Mouse (Mus musculus): ENCODE results near the gene Ufd1. TPM values are rescaled to one million over a fixed set of nuclear protein-coding genes. Genes with fewer than 3 reads are reported as not detected.
"Not testable (repeated sequence)": the region's sequence is repeated elsewhere in the genome, so short reads cannot be mapped to it uniquely, and the experiment has no call there.

The Ufd1 gene
- polyA plus RNA-seq, 1 experiment from 2014 or later, result 96.4 TPM

- no peak overlapping the region for H3K27ac ChIP-seq (replicated peaks)
- no peak for DNase-seq (ENCODE audit: low spot score)
- peaks cover 100% of the 10 kb centered on the region for H3K36me3 ChIP-seq
- no peaks in the 10 kb centered on the region for H3K4me1 ChIP-seq
- H3K4me3 ChIP-seq, result no peak overlapping the region
- no peaks in the 10 kb centered on the region for H3K27me3 ChIP-seq (ENCODE audit: low read depth, poor library complexity, severe bottlenecking)
- no peaks in the 10 kb centered on the region for H3K9me3 ChIP-seq (replicated peaks)
- WGBS, result 94% methylated on average over 3 of the region's 3 CpGs
Observed at GRCm38 (mm10) chr16:18828630-18829029, 17.1 kb downstream of the Ufd1 start.

GRCm38 (mm10) chr16:18829102-18829501 lies 17.5 kb downstream of the Ufd1 start:
- Histone ChIP-seq H3K27me3 (ENCODE audit: low read depth, poor library complexity, severe bottlenecking) (no peaks in the 10 kb centered on the region), H3K4me1 (no peaks in the 10 kb centered on the region), H3K9me3 (replicated peaks) (no peaks in the 10 kb centered on the region), H3K4me3 (no peak overlapping the region), H3K36me3 (peaks cover 100% of the 10 kb centered on the region), H3K27ac (replicated peaks) (no peak overlapping the region)
- DNase-seq (ENCODE audit: low spot score), result no peak
- 95% methylated on average over 6 of the region's 6 CpGs for WGBS

GRCm38 (mm10) chr16:18833486-18833885 lies 21.9 kb downstream of the Ufd1 start:
- Histone ChIP-seq H3K36me3 (peaks cover 74% of the 10 kb centered on the region), H3K4me3 (no peak overlapping the region), H3K27me3 (ENCODE audit: low read depth, poor library complexity, severe bottlenecking) (no peaks in the 10 kb centered on the region), H3K27ac (replicated peaks) (no peak overlapping the region), H3K9me3 (replicated peaks) (no peaks in the 10 kb centered on the region), H3K4me1 (peaks cover 12% of the 10 kb centered on the region)
- DNase-seq (ENCODE audit: low spot score), result no peak
- 76% methylated on average over 2 of the region's 2 CpGs for WGBS

GRCm38 (mm10) chr16:18836073-18836467 lies 24.5 kb downstream of the Ufd1 start:
- Histone ChIP-seq H3K27me3 (ENCODE audit: low read depth, poor library complexity, severe bottlenecking) (no peaks in the 10 kb centered on the region), H3K27ac (replicated peaks) (no peak overlapping the region), H3K36me3 (peaks cover 59% of the 10 kb centered on the region), H3K9me3 (replicated peaks) (no peaks in the 10 kb centered on the region), H3K4me1 (peaks cover 12% of the 10 kb centered on the region), H3K4me3 (peak overlapping the region; percentile 91)
- WGBS, result 28% methylated on average over 3 of the region's 3 CpGs
- DNase-seq (ENCODE audit: low spot score), result no peak

- peaks cover 12% of the 10 kb centered on the region for H3K4me1 ChIP-seq
- DNase-seq (ENCODE audit: low spot score), result peak; percentile 84
- H3K9me3 ChIP-seq (replicated peaks), result no peaks in the 10 kb centered on the region
- H3K4me3 ChIP-seq, result peak within 1 kb of the TSS; percentile 91
- peak within 1 kb of the TSS; percentile 86 for H3K27ac ChIP-seq (replicated peaks)
- peaks cover 54% of the 10 kb centered on the region for H3K36me3 ChIP-seq
- WGBS, result under 1% methylated on average over 46 of the region's 46 CpGs
- no peaks in the 10 kb centered on the region for H3K27me3 ChIP-seq (ENCODE audit: low read depth, poor library complexity, severe bottlenecking)
Observed at GRCm38 (mm10) chr16:18836468-18837208, 25.1 kb downstream of the Ufd1 start, which contains the start of the genes 2510002D24Rik and Gm28539. Gene 2510002D24Rik, plus strand, starts transcription at chr16:18836578. Gene Gm28539, plus strand, starts transcription at chr16:18836584.

GRCm38 (mm10) chr16:18838346-18838745 lies 26.8 kb downstream of the Ufd1 start:
- H3K27ac ChIP-seq (replicated peaks), result no peak overlapping the region
- H3K36me3 ChIP-seq, result peaks cover 37% of the 10 kb centered on the region
- peaks cover 12% of the 10 kb centered on the region for H3K4me1 ChIP-seq
- H3K27me3 ChIP-seq (ENCODE audit: low read depth, poor library complexity, severe bottlenecking), result no peaks in the 10 kb centered on the region
- no peak for DNase-seq (ENCODE audit: low spot score)
- WGBS, result 95% methylated on average over 4 of the region's 4 CpGs
- no peak overlapping the region for H3K4me3 ChIP-seq
- no peaks in the 10 kb centered on the region for H3K9me3 ChIP-seq (replicated peaks)

GRCm38 (mm10) chr16:18846301-18846820 lies 34.8 kb downstream of the Ufd1 start:
- no peak for DNase-seq (ENCODE audit: low spot score)
- H3K36me3 ChIP-seq, result no peaks in the 10 kb centered on the region
- 90% methylated on average over 15 of the region's 15 CpGs for WGBS

GRCm38 (mm10) chr16:18849521-18850190 lies 38.1 kb downstream of the Ufd1 start:
- H3K27ac ChIP-seq (replicated peaks); H3K27me3 ChIP-seq (ENCODE audit: low read depth, poor library complexity, severe bottlenecking); H3K9me3 ChIP-seq (replicated peaks); H3K36me3 ChIP-seq; DNase-seq (ENCODE audit: low spot score); H3K4me3 ChIP-seq; H3K4me1 ChIP-seq: not testable (repeated sequence)
- 89% methylated on average over 17 of the region's 17 CpGs for WGBS

More at GRCm38 (mm10) chr16:18846301-18846820, 34.8 kb downstream of the Ufd1 start:
- no peaks in the 10 kb centered on the region for H3K27me3 ChIP-seq (ENCODE audit: low read depth, poor library complexity, severe bottlenecking)
- H3K9me3 ChIP-seq (replicated peaks), result peaks cover 13% of the 10 kb centered on the region; the same call in 1 of the 2 replicates
- H3K27ac ChIP-seq (replicated peaks), result no peak overlapping the region
- no peaks in the 10 kb centered on the region for H3K4me1 ChIP-seq
- H3K4me3 ChIP-seq, result no peak overlapping the region

GRCm38 (mm10) chr16:18858551-18858950 lies 47.0 kb downstream of the Ufd1 start:
- Histone ChIP-seq H3K27me3 (ENCODE audit: low read depth, poor library complexity, severe bottlenecking) (no peaks in the 10 kb centered on the region), H3K4me1 (no peaks in the 10 kb centered on the region), H3K9me3 (replicated peaks) (peaks cover 6% of the 10 kb centered on the region; the same call in 1 of the 2 replicates), H3K36me3 (no peaks in the 10 kb centered on the region), H3K4me3 (no peak overlapping the region), H3K27ac (replicated peaks) (no peak overlapping the region)
- DNase-seq (ENCODE audit: low spot score), result no peak

- no peaks in the 10 kb centered on the region for H3K36me3 ChIP-seq
- H3K4me3 ChIP-seq, result no peak overlapping the region
- no peaks in the 10 kb centered on the region for H3K27me3 ChIP-seq (ENCODE audit: low read depth, poor library complexity, severe bottlenecking)
- 61% methylated on average over 1 of the region's 1 CpGs for whole genome bisulfite sequencing
- DNase-seq (ENCODE audit: low spot score), result no peak
- peaks cover 6% of the 10 kb centered on the region; the same call in 1 of the 2 replicates for H3K9me3 ChIP-seq (replicated peaks)
- no peak overlapping the region for H3K27ac ChIP-seq (replicated peaks)
- H3K4me1 ChIP-seq, result no peaks in the 10 kb centered on the region
Observed at GRCm38 (mm10) chr16:18860186-18860585, 48.6 kb downstream of the Ufd1 start.

GRCm38 (mm10) chr16:18870495-18870894 lies 58.9 kb downstream of the Ufd1 start:
- 94% methylated on average over 1 of the region's 1 CpGs for WGBS
- not testable (repeated sequence) for DNase-seq (ENCODE audit: low spot score); H3K27ac ChIP-seq (replicated peaks); H3K4me3 ChIP-seq; H3K4me1 ChIP-seq; H3K27me3 ChIP-seq (ENCODE audit: low read depth, poor library complexity, severe bottlenecking); H3K9me3 ChIP-seq (replicated peaks)
- H3K36me3 ChIP-seq, result peaks cover 59% of the 10 kb centered on the region

GRCm38 (mm10) chr16:18876091-18876441 lies 64.5 kb downstream of the Ufd1 start:
- Histone ChIP-seq H3K36me3 (peaks cover 63% of the 10 kb centered on the region), H3K4me1 (peaks cover 10% of the 10 kb centered on the region), H3K4me3 (peak overlapping the region; percentile 97), H3K9me3 (replicated peaks) (no peaks in the 10 kb centered on the region), H3K27me3 (ENCODE audit: low read depth, poor library complexity, severe bottlenecking) (no peaks in the 10 kb centered on the region), H3K27ac (replicated peaks) (peak overlapping the region; percentile 97)
- WGBS, result 1% methylated on average over 17 of the region's 17 CpGs
- no peak for DNase-seq (ENCODE audit: low spot score)

Data from midbrain, embryonic 10.5 days (tissue).